Mouse (Mus musculus): ENCODE results near the gene Cenpm. TPM values are rescaled to one million over a fixed set of nuclear protein-coding genes. Genes with fewer than 3 reads are reported as not detected.

Cenpm gene
- total RNA-seq, 2 experiments from 2014 or later, result 11.6 to 50.7 TPM

DNA sequence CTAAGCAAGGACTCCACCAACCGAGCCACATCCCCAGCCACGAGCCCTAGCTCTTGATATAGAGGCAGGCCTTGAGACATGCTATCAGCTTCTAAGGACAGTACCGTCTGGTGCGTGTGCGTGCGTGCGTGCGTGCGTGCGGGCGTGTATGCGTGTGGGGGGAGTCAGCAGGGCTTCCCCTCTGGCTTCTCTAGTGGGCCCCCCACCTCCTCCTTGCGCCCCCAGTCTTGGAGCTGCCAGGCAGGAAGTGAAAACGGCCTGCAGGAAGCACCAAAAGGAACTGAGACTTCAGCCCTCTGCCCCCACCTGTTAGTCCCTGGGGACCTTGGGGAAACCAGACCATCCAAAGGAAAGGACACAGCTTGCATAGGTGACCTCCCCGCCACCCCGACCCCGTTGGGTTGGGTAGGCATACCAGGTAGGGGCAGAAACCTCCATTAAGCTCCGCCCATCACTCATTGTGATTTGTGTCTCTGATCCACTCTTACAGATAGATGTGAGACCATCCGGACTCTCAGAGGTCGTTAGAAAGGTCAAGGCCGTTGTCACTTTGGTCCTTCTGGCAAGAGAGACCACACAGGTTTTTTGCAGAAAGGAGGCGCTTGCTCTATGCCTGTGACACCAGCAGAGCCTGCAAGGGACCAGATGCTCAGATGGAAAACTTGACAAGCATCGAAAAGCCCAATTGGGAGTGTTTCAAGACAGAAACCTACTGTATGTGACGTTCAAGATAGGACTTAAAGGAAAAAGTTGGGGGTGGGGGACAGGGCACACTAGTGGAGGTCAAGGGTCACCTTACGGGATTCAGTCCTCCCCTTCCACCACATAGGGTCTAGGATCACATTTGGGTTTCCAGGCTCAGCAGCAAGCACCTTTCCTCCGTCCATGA is 25.5 kb downstream of the Cenpm start:
- no peak for ATAC-seq (replicated peaks; ENCODE audit: low FRiP score, poor library complexity, severe bottlenecking)

DNA sequence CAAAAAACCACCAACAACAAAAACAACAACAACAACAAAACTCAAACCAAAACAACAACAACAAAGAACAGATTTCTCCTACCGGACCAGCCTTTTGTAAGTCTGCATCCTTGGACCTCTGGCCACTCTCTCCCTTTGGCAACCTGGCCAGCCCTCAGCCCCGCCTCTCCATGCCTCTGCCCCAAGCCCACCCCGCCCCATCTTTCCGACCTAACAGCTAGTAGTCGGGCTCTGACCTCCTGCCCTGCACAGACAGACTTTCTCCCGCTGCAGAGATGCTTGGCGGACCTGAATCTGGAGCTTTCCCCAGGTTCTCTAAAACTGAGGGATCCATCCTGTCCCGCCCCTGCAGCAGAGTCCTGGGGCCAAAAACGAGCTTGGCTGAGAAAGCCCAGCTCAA is 26.6 kb downstream of the Cenpm start:
- no peak for ATAC-seq (replicated peaks; ENCODE audit: low FRiP score, poor library complexity, severe bottlenecking)

- no peak for ATAC-seq (replicated peaks; ENCODE audit: low FRiP score, poor library complexity, severe bottlenecking)
These were observed 27.5 kb downstream of the Cenpm start for GRCm38 (mm10) chr15:82217039-82217438.

- ATAC-seq (replicated peaks; ENCODE audit: low FRiP score, poor library complexity, severe bottlenecking), result no peak
These were observed 28.3 kb downstream of the Cenpm start for GRCm38 (mm10) chr15:82216142-82216827.

GRCm38 (mm10) chr15:82215332-82216046 is 29.1 kb downstream of the Cenpm start:
- no peak for ATAC-seq (replicated peaks; ENCODE audit: low FRiP score, poor library complexity, severe bottlenecking)

DNA sequence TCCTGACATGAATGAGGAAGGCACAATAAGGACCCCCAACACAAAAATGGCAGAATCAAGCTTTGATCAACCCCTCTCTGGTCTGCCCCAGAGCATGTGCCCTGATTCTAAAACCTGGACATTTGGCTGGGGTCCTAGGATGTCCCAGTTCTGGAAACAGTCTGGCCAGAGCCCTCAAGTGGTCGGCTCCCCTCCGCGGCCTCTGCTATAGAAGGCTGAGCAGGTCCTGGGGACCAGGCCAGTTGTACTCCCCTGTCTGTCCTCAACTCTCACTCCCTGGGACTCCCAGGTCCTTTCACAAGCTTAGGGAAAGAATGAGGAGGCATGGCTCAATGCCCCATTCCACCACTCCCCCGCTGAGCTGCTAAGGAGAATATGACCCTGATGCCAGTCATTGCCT is 31.3 kb downstream of the Cenpm start:
- no peak for ATAC-seq (replicated peaks; ENCODE audit: low FRiP score, poor library complexity, severe bottlenecking)

DNA sequence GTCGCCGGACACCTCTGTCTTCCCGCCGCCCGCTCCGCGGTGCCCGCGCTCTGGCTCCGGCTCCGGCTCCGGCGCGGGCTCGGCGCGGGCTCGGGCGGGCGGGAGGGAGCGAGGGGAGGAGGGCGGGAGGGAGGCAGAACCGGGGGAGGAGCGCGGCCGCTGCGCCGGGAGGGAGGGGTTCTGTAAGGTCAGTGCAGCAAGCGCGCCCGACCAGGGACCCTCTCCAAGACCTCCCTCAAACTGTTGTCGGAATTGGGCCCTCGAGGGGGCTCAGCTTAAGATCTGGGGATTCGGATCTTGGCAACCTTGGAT is 31.8 kb downstream of the Cenpm start, which contains the start of gene Shisa8:
TSS of gene Shisa8 (minus strand) at position 64 of the 312 bp plus-strand sequence.
- ATAC-seq (replicated peaks; ENCODE audit: low FRiP score, poor library complexity, severe bottlenecking), result no peak

DNA sequence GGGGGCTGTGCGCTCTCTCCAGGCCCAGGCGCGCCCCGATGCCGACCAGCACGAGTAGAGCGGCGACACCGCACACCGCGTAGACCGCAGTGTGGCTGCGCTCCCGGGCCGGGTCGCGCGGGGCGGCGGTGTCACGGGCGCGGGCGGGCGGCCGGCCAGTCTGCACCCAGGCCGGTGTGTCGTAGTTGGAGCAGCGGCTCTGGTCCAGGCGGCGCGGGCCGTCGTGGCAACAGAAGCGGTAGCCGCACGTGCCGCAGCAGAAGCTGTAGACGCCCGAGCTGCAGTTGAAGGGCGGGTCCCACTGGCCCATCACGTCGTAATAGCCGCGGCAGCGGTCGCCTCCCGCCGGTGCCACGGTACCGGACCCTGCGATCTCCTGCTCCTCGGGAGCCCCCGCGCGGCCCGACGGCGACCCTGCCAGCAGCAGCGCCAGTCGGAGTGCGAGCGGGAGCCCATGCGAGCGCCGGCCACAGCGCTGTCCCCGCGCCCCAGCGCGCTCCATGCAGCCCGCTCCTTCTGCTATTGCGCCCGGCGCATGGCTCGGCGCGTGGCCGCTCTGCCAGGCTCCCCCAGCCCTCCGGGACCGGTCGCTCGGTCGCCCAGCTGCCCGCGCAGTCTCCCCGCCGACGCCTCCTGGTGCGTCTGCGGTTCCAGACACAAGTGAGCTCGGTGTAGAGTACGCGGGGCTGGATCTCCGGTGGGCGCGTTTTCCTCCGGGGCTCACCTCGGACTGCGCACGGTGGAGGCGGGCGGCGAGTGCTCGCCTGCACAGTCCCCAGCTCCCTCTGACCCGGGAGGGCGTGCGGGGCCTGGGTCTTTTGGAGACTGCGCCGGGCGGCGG is 32.4 kb downstream of the Cenpm start:
- ATAC-seq (replicated peaks; ENCODE audit: low FRiP score, poor library complexity, severe bottlenecking), result no peak

GRCm38 (mm10) chr15:82211281-82211680 is 33.3 kb downstream of the Cenpm start:
- no peak for ATAC-seq (replicated peaks; ENCODE audit: low FRiP score, poor library complexity, severe bottlenecking)

DNA sequence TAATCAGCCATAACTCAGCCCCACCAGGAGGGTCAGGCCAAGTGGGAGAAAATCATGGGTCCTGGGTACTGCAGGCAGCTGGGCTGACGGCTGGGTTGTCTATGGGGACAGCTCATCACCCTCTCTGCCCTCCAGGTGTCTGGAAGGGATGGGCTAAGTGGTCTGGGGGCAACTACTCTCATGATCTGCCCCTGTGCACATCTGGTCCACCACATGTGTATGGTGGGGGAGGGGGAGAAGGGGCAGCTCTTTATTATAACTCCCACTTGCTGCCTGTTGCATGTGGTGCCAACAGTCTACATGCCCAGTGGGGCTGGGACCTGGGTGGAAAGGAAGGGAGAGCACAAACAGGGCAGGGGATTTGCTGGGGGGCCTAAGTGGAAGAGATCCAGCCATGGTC is 33.7 kb downstream of the Cenpm start:
- no peak for ATAC-seq (replicated peaks; ENCODE audit: low FRiP score, poor library complexity, severe bottlenecking)

- no peak for ATAC-seq (replicated peaks; ENCODE audit: low FRiP score, poor library complexity, severe bottlenecking)
These were observed 35.1 kb downstream of the Cenpm start for GRCm38 (mm10) chr15:82209295-82210050.

DNA sequence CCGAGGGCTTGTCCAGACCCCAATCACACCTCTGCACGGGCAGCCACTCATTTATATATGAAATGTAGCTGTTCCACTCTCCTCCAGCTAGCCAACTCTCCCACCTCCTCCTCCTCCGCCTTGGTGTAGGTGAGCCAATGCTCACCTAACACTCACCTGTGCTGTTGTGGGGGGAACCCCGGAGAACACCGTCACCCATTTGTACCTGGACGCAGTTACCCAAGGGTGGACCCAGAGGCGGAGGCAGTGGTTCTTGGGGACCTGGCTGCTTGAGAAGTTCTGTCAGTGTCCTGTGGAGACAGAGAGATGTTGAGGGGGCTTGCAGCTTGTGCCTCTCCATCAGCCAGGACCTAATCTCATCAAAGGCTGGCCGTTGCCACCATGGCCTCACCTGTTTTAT is 36.2 kb downstream of the Cenpm start:
- ATAC-seq (replicated peaks; ENCODE audit: low FRiP score, poor library complexity, severe bottlenecking), result no peak

- ATAC-seq (replicated peaks; ENCODE audit: low FRiP score, poor library complexity, severe bottlenecking), result no peak
These were observed 36.9 kb downstream of the Cenpm start for GRCm38 (mm10) chr15:82207504-82208219.

GRCm38 (mm10) chr15:82207105-82207459 is 37.5 kb downstream of the Cenpm start:
- no peak for ATAC-seq (replicated peaks; ENCODE audit: low FRiP score, poor library complexity, severe bottlenecking)

DNA sequence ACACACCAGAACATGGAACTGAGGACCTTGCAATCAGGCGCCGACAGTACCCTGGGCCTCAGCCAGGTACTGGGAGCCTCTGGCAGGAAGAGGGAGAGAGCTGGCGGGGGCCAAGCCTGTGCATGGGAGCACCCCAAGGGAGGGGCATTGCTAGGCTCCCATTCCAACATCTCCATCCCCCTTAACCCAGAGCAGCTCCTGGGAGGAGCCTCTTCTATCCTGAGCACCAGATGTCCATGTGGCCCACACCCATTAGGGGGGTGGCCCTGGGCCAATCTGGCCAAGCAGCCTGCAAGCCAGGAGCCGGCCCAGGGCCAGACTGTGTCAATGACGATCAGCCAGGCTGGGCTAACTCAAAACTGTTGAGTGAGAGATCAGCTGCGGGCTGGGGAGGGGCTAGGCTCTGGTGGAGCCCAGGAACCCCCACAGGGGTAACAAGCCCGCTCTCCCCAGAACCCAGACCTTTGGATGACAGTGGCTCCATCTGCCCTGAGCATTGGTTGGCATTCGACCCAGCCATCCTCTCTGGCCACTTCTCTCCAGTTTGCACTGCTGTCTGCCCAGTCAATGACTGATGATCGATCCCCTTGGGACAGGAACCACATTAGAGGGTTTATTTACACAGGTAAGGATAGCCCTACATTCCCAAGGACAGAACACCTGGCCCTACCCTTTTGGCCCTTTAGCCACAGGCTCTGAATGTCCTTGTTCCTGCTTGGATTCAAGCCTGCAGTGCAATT is 38.0 kb downstream of the Cenpm start:
- 0 out of 2 replicates have a peak, but pooled peaks have one; percentile 36 for ATAC-seq (replicated peaks; ENCODE audit: low FRiP score, poor library complexity, severe bottlenecking)

- ATAC-seq (replicated peaks; ENCODE audit: low FRiP score, poor library complexity, severe bottlenecking), result no peak
These were observed 39.7 kb downstream of the Cenpm start for GRCm38 (mm10) chr15:82204680-82205371.

GRCm38 (mm10) chr15:82203611-82204351 is 40.8 kb downstream of the Cenpm start:
- ATAC-seq (replicated peaks; ENCODE audit: low FRiP score, poor library complexity, severe bottlenecking), result no peak

All from erythroid progenitor cell, adult 5-6 weeks (primary cell).